13 mouse cellular contexts compared by ENCODE assay signal in the genomic region with DNA sequence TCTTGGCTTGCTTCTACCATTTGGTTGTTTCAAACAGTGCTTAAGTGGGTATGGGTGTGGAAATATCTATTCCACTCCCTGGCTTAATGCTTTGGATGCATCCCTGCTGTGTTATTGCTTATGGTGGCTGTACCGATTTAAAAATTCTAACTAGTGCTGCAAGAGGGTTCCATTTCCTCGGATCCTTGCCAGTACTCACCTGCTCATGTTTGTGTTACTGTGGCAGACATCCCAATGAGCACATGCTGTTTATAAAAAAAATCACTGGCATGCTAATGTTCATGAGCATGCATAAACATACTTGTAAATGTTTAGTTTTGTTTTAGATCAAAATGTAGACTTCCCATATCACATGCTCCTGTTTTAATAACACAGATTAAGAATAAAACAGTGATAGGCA.
"Had no signal": no experiment of that assay in that cellular context is flagged by ENCODE, and none has a peak within 500 bp of the region (broad histone marks: within the 10 kb centered on the region; RNA-seq: fewer than 3 reads in every experiment).

No protein-coding gene starts in this region.

- ATAC-seq: midbrain, embryonic 15.5 days had no signal

- H3K4me1 ChIP-seq: midbrain, embryonic 10.5 days; midbrain, embryonic 12.5 days; midbrain, embryonic 15.5 days; neural tube, embryonic 12.5 days; stomach, embryonic 15.5 days had no signal

- H3K9ac ChIP-seq: lung, embryonic 14.5 days; midbrain, embryonic 12.5 days; midbrain, embryonic 15.5 days; neural tube, embryonic 12.5 days; stomach, embryonic 15.5 days had no signal

- DNase-seq: lung, embryonic 14.5 days; lung, postnatal 10 days; lung, postnatal 4 days; right cerebral cortex, postnatal 14 days; thymus, adult 2 months; thymus, postnatal 25 days; thymus, postnatal 4 days had no signal

- H3K27me3 ChIP-seq: midbrain, embryonic 12.5 days; midbrain, embryonic 15.5 days; neural tube, embryonic 12.5 days; stomach, embryonic 15.5 days had no signal

- H3K4me3 ChIP-seq: midbrain, embryonic 10.5 days; midbrain, embryonic 12.5 days; midbrain, embryonic 15.5 days; neural tube, embryonic 12.5 days; stomach, embryonic 15.5 days had no signal

- H3K4me2 ChIP-seq: lung, embryonic 14.5 days; midbrain, embryonic 12.5 days; midbrain, embryonic 15.5 days; neural tube, embryonic 12.5 days; stomach, embryonic 15.5 days had no signal

- H3K36me3 ChIP-seq: midbrain, embryonic 10.5 days; midbrain, embryonic 12.5 days; midbrain, embryonic 15.5 days; neural tube, embryonic 12.5 days; stomach, embryonic 15.5 days had no signal

- H3K27ac ChIP-seq: midbrain, embryonic 10.5 days; midbrain, embryonic 12.5 days; midbrain, embryonic 15.5 days; neural tube, embryonic 12.5 days; stomach, embryonic 15.5 days; stomach, postnatal 0 days had no signal

- H3K9me3 ChIP-seq: midbrain, embryonic 10.5 days; midbrain, embryonic 12.5 days; midbrain, embryonic 15.5 days; neural tube, embryonic 12.5 days; stomach, embryonic 15.5 days had no signal
